Mouse (Mus musculus): ENCODE results near the gene Ralgapa2. TPM values are rescaled to one million over a fixed set of nuclear protein-coding genes. Genes with fewer than 3 reads are reported as not detected.
A peak's percentile ranks its signal among the peaks of the same experiment; 100 is the strongest.

Gene Ralgapa2
- total RNA-seq, 2 experiments from 2014 or later: 21.7 to 22.7 TPM

DNA sequence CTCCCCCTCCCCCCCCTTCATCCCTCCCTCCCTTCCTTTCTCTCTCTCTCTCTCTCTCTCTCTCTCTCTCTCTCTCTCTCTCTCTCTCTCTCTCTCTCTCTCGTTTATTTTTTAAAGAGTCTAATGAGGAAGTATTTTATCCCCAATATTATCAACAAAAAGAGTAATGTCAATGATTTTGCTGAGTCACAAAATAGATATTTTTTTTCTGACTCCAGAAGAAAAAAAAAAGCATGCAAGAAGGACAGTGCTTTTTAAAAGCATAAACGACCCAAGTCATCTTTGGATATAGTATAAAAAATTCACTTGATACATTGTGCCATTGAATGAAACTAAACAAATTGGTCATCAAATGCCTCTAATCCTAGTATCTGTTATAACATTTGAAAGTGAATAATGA is 13.3 kb upstream of the Ralgapa2 start:
- intact Hi-C loops (cut with DNase I): no loop called here
- no peak overlapping the region for H3K4me3 ChIP-seq
- H3K27ac ChIP-seq: no peak overlapping the region
- no peak for TF ChIP-seq CTCF (IDR thresholded peaks at IDR 0.05)
- DNase-seq (ENCODE audit: extremely low spot score in 1 of 2, low spot score in 2 of 2): no peak

DNA sequence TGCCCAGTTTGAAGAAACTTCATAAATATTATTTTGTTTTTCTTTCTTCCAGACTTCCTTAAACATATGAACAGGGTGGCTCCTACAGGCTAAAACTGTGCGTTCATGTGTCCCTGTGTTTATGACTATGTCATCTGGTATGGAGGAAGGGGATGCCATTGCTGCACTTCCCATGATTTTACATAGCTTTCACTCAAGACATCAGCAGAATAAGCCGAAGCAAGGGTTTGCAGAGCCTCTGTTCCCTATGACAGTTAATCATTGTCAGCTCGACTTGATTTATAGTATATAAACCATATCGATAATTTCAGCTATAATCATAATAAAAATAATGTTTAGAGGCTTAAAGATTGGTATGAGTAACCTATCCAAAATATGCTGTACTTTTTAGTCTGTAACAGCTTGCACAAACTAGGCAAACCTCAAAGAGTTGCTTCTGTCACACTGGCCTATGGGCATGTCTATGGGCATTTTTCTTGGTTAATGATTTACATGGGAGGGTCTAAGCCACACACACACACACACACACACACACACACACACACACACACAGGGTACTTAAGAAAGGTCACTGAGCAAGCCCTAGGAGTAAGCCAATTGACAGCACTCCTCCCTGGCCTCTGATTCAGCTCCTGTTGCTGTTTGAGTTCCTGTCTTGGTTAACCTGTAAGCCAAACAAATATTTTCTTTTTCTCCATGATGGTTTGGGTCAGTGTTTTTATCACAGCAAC is 12.7 kb upstream of the Ralgapa2 start:
- intact Hi-C loops (cut with DNase I): no loop called here
- TF ChIP-seq CTCF (IDR thresholded peaks at IDR 0.05): no peak
- Histone ChIP-seq H3K27ac (no peak overlapping the region), H3K4me3 (no peak overlapping the region)
- no peak for DNase-seq (ENCODE audit: extremely low spot score in 1 of 2, low spot score in 2 of 2)

DNA sequence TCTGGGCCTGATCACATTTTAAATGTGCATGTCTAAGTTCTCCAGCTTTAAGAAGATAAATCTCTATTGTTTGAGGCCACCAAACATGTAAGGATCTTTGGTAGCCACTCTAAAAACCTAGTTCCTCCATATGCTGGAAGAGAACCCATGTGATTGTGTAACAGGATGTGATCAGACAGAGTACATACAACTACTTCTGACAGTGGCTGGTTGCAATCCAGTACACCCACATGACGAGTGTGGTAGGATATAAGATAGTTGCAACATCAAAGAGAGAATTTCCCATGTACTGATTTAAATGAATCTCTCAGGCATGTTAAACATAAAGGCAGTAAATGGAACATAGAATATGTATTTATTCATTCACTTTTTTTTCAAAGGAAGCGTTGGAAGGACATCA is 4.8 kb upstream of the Ralgapa2 start:
- no peak for TF ChIP-seq CTCF (IDR thresholded peaks at IDR 0.05)
- no peak overlapping the region for H3K27ac ChIP-seq
- intact Hi-C loops (cut with DNase I): no loop called here
- no peak for DNase-seq (ENCODE audit: extremely low spot score in 1 of 2, low spot score in 2 of 2)
- no peak overlapping the region for H3K4me3 ChIP-seq

DNA sequence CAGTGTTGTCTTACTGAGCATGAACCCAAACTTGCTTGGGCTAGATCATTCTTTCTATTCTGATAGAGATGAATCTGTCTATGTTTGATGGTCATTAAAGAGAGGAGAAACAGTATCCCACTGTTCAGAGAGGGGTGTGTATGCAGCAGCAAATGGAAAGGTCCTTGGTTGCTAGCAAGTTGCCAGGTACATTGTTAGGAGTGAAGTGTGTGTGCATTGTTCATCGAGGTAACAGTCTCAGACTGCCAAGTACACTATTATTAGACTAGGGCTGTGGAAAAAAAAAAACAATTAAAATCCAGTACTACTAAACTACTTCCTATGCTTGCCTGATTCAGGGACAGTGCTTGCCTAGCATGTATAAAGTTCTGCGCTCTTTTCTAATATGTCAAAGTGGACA is 2.9 kb upstream of the Ralgapa2 start:
- no peak overlapping the region for H3K4me3 ChIP-seq
- DNase-seq (ENCODE audit: extremely low spot score in 1 of 2, low spot score in 2 of 2): no peak
- H3K27ac ChIP-seq: no peak overlapping the region
- intact Hi-C loops (cut with DNase I): no loop called here
- no peak for TF ChIP-seq CTCF (IDR thresholded peaks at IDR 0.05)

DNA sequence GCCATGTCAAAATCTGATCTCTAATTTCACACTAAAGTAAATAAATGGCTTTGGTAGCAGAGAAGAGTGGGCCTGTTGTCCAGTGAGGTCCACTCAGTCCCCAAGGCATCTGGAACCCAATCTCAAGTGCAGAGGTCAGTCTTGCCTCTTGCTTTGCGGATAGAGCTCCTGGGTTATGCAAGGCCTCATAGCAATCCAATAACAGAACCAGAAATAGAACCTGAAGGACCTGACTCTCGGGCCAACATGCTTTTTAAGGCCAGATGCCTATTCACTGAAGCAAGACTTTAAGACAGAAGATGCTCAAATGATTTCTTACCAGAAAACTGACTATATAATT is 407 bp upstream of the Ralgapa2 start:
- no peak for DNase-seq (ENCODE audit: extremely low spot score in 1 of 2, low spot score in 2 of 2)
- intact Hi-C loops (cut with DNase I): loop anchor here (5.0 kb wide), 2 partner anchors 40 to 575 kb away; partner anchors contain the start of gene Crnkl1
- Histone ChIP-seq H3K27ac (no peak overlapping the region; the same call in 1 of the 2 replicates), H3K4me3 (peak overlapping the region; percentile 6; the same call in 1 of the 2 replicates)
- TF ChIP-seq CTCF (IDR thresholded peaks at IDR 0.05): no peak

DNA sequence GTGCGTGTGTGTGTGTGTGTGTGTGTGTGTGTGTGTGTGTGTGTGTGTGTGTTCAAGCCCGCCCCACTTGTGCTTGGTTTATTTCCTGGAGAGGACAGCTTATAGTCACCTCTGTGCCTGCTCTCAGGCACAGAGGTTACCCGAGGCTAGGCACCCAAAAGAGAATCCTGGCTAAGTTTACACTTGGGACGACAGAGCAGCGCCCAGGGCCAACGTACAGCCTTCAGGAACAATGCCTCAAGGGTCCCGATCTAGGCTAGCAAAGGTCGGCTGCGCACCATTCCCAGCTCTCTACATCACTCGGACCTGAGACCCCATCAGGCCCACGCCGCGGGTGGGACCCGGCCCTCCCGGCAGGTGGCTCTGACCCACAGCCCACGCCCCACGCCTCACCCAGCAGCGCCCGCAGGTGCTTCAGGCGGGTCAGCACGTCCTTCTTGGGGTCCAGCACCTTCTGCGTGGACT is 711 bp downstream of the Ralgapa2 start:
- intact Hi-C loops (cut with DNase I): loop anchor here (5.0 kb wide), 2 partner anchors 41 to 574 kb away; partner anchors contain the start of gene Crnkl1
- TF ChIP-seq CTCF (IDR thresholded peaks at IDR 0.05): no peak
- Histone ChIP-seq H3K4me3 (peak overlapping the region; percentile 89), H3K27ac (peak overlapping the region; percentile 83)
- DNase-seq (ENCODE audit: extremely low spot score in 1 of 2, low spot score in 2 of 2): no peak

DNA sequence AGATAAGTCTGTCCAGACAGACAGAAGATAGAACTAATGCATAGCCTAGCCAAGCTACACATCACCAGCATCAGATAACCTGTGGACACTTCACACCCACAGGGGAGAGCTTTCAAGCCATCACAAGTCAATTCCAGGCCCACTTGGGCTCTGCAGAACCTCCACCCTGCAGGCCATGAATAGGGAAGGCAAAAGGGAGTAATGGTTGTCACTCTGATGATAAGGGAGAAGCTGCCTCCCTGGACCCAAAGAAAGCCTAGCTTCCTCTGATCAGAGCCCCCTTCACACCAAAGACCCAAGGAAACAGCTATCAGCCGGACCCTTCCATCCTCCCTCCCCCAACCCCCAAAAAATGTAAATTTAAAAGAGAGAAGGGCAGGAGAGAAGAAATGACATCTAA is 1.4 kb downstream of the Ralgapa2 start:
- intact Hi-C loops (cut with DNase I): loop anchor here (5.0 kb wide), 2 partner anchors 42 to 573 kb away; partner anchors contain the start of gene Crnkl1
- DNase-seq (ENCODE audit: extremely low spot score in 1 of 2, low spot score in 2 of 2): no peak
- Histone ChIP-seq H3K27ac (no peak overlapping the region), H3K4me3 (peak overlapping the region; percentile 31)
- TF ChIP-seq CTCF (IDR thresholded peaks at IDR 0.05): no peak

DNA sequence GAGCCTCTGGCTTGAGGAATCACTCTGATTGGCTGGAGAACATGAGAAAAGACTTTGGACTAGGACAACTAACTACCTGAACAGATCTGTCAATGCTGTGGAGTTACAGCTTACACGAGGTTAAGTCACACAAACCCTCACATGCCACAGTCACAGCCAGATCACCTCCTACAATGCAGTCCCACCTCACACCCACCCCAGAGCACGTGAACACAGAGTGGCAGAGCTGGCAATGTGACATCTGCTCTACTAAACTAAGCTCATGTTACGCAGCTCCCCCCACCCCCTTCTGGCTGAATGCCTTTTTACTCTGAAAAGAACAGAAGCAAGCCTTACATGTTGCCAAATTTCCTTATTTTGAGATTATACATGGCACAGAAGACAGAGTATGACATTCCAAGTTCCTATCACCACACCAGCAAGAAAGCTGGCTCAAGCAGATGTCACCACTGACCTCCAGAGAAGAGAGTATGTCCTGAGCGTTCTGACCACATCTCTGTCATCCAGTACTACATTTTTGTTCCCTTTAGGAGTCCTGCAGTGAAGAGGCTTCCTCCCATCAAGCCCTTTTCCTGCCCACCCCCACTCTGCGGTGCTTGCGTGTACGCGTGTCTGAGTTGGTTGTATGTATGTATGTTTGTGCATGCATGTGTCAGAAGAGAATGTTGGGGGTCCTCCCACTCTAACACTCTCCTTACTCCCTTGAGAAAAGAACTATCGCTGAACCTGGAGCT is 9.4 kb downstream of the Ralgapa2 start:
- no peak overlapping the region for H3K27ac ChIP-seq
- intact Hi-C loops (cut with DNase I): no loop called here
- DNase-seq (ENCODE audit: extremely low spot score in 1 of 2, low spot score in 2 of 2): peak; percentile 58 to 62
- no peak for TF ChIP-seq CTCF (IDR thresholded peaks at IDR 0.05)
- no peak overlapping the region for H3K4me3 ChIP-seq

DNA sequence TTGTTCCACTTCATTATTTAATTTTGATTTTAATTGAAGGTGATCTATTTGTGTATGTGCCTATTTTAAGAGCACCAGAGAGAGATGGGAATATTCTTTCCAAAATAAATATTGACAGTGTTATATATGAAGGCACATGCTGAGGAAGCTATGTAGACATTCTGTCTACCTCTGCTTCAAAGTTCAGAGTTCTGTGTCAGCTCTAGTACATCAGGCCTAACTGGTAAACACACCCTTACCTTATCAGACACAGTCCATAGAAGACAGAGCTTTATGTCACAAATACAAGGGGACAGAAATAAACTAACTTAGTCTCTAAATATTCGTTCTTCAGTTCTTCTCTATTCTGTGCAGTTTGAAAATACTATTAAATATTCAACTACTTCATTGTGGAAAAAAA is 12.1 kb downstream of the Ralgapa2 start:
- no peak for TF ChIP-seq CTCF (IDR thresholded peaks at IDR 0.05)
- intact Hi-C loops (cut with DNase I): no loop called here
- Histone ChIP-seq H3K27ac (no peak overlapping the region), H3K4me3 (no peak overlapping the region)
- no peak for DNase-seq (ENCODE audit: extremely low spot score in 1 of 2, low spot score in 2 of 2)

DNA sequence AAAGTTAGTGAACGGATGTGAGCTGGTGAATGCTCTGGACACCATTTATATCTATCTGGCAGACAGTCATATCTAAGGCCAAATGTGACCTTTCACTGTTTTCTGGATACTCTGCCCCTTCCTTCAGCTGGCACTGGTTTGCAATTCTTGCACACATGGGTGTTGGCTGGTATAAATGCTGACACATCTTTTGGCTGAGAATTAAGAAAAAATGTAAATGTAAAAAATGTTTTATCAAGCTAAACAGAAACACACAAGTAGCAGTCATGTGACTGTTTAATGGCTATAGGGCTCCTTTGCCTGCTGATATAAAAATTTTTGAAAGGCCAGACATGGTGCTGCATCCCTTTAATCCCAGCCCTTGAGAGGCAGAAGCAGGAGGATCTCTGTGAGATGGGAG is 13.0 kb downstream of the Ralgapa2 start:
- H3K4me3 ChIP-seq: no peak overlapping the region
- no peak for TF ChIP-seq CTCF (IDR thresholded peaks at IDR 0.05)
- intact Hi-C loops (cut with DNase I): no loop called here
- DNase-seq (ENCODE audit: extremely low spot score in 1 of 2, low spot score in 2 of 2): no peak
- H3K27ac ChIP-seq: no peak overlapping the region

DNA sequence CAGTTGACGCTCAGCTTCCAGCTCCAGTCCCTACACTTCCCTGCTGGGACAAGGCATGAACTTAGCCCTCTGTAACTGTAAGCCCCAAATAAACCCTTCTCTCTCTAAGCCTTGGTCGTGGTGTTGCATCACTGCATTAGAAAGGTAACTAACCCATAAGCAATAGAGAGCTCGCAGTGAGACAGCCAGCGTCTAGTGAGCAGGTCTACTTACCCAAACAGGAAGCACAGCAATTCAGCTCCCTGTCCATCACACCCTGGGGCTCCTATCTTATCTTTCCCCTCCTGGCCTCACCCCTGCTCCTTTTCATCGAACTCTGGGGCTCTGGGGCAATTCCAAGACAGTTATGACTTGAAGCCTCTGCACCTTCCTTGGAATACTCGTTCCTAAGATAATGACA is 13.8 kb downstream of the Ralgapa2 start:
- Histone ChIP-seq H3K27ac (no peak overlapping the region), H3K4me3 (no peak overlapping the region)
- no peak for TF ChIP-seq CTCF (IDR thresholded peaks at IDR 0.05)
- intact Hi-C loops (cut with DNase I): no loop called here
- no peak for DNase-seq (ENCODE audit: extremely low spot score in 1 of 2, low spot score in 2 of 2)

DNA sequence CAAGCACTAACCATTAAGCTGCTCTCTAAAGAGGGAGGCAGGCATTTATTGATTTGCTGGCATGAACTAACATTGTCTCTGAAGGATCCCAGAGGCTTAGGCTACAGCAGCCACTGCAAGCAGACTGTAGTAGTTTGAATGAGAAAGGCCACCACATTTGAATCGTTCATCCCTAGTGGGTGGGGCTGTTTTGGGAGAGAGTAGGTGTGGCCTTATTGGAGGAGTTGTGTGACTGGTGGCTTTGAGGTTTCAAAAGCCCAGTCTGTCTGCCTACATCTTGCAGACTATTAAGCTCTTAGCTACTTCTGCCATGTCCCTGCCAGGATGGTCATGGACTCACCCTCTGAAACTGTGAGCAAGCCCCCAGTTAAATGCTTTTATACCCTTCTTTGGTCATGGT is 15.1 kb downstream of the Ralgapa2 start:
- H3K4me3 ChIP-seq: no peak overlapping the region
- intact Hi-C loops (cut with DNase I): no loop called here
- TF ChIP-seq CTCF (IDR thresholded peaks at IDR 0.05): no peak
- DNase-seq (ENCODE audit: extremely low spot score in 1 of 2, low spot score in 2 of 2): no peak
- no peak overlapping the region for H3K27ac ChIP-seq
